Mouse (Mus musculus) macrophage (primary cell): ENCODE measurements around the gene Gbgt1. TPM values are rescaled to one million over a fixed set of nuclear protein-coding genes. Genes with fewer than 3 reads are reported as not detected.

ENCODE experiments used
- H3K27ac ChIP-seq: fragments of 350-480 bp; formaldehyde crosslinking; 2 replicates; pipeline ENCODE4 v1.9.0; 2021
- H3K36me3 ChIP-seq: fragments of 350-480 bp; formaldehyde crosslinking; 2 replicates; pipeline ENCODE4 v1.9.0; 2021; ENCODE audit errors: inconsistent target
- H3K4me3 ChIP-seq: fragments of 350-480 bp; formaldehyde crosslinking; 2 replicates; pipeline ENCODE4 v1.9.0; 2021; ENCODE audit errors: inconsistent target
- H3K79me2 ChIP-seq: fragments of 350-480 bp; formaldehyde crosslinking; 2 replicates; pipeline ENCODE4 v1.9.0; 2021; ENCODE audit errors: inconsistent target
- WGBS: methylation state at CpG from one replicate; pipeline ENCODE4 v1.1.7; 2026; ENCODE audit warnings: inconsistent platforms; ENCODE audit not compliant: missing documents; 5-methylcytosine and 5-hydroxymethylcytosine counted together
- polyA plus RNA-seq: library from polyadenylated mRNA; stranded (reverse); fragments of 250-400 nt; gene quantifications from 3 replicates; pipeline ENCODE4 v1.2.4, GENCODE M21; 2018; ENCODE audit warnings: inconsistent platforms

The Gbgt1 gene
- polyA plus RNA-seq, 1 experiment from 2014 or later: 10.7 TPM

GRCm38 (mm10) chr2:28513431-28514370, 17.0 kb downstream of the Gbgt1 start:
- H3K36me3 ChIP-seq: no peaks in the 10 kb centered on the region
- H3K27ac ChIP-seq: no peak overlapping the region
- WGBS: 4% methylated on average over 46 of the region's 47 CpGs
- no peaks in the 10 kb centered on the region for H3K79me2 ChIP-seq
- peak overlapping the region; percentile 31 for H3K4me3 ChIP-seq

- Histone ChIP-seq H3K4me3 (no peak overlapping the region), H3K79me2 (no peaks in the 10 kb centered on the region), H3K27ac (no peak overlapping the region), H3K36me3 (no peaks in the 10 kb centered on the region)
- WGBS: 24% methylated on average over 5 of the region's 5 CpGs
These were observed 17.8 kb downstream of the Gbgt1 start for GRCm38 (mm10) chr2:28514489-28514888.

DNA sequence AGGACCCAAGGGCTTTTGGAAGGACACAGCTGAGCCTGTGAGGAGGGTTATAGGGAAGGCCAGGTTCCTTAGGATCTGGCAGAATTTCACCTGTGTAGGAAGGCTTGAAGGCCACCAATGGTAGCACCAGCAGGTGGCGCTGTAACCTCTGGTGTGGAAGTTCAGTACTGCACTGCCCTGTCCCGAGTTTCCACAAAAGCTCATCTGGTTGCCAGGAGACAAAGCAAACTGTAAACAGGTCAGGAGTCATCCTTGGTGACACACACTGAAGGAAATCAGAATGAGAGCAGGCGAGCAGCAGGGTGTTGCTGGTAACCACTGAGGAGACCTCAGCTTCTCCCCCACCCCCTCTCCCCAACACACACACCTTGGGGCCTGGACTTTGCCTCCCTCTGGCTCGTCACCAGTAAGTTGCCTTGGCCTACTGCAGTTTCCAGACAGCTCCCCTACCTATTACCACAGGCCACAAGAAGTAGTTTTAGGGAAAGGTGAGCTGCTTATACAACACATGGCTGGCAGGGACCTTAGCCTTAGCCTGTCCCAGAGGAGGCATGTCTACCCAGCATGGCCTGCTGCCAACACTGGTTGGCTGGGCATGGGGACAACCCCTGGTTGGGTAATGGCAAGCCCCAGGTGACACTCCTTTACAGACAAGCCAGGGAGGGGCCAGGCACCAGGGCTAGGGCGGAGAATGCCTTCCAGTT, 20.7 kb downstream of the Gbgt1 start:
- no peaks in the 10 kb centered on the region for H3K79me2 ChIP-seq
- no peak overlapping the region for H3K4me3 ChIP-seq
- WGBS: 45% methylated on average over 5 of the region's 5 CpGs
- H3K36me3 ChIP-seq: no peaks in the 10 kb centered on the region
- no peak overlapping the region for H3K27ac ChIP-seq

GRCm38 (mm10) chr2:28518231-28518630, 21.5 kb downstream of the Gbgt1 start:
- H3K36me3 ChIP-seq: no peaks in the 10 kb centered on the region
- WGBS: 100% methylated on average over 2 of the region's 2 CpGs
- H3K27ac ChIP-seq: no peak overlapping the region
- no peak overlapping the region for H3K4me3 ChIP-seq
- H3K79me2 ChIP-seq: no peaks in the 10 kb centered on the region

- H3K4me3 ChIP-seq: no peak overlapping the region
- H3K27ac ChIP-seq: no peak overlapping the region
- WGBS: over 99% methylated on average over 5 of the region's 5 CpGs
- H3K36me3 ChIP-seq: no peaks in the 10 kb centered on the region
- no peaks in the 10 kb centered on the region for H3K79me2 ChIP-seq
These were observed 23.9 kb downstream of the Gbgt1 start for GRCm38 (mm10) chr2:28520581-28520980.

DNA sequence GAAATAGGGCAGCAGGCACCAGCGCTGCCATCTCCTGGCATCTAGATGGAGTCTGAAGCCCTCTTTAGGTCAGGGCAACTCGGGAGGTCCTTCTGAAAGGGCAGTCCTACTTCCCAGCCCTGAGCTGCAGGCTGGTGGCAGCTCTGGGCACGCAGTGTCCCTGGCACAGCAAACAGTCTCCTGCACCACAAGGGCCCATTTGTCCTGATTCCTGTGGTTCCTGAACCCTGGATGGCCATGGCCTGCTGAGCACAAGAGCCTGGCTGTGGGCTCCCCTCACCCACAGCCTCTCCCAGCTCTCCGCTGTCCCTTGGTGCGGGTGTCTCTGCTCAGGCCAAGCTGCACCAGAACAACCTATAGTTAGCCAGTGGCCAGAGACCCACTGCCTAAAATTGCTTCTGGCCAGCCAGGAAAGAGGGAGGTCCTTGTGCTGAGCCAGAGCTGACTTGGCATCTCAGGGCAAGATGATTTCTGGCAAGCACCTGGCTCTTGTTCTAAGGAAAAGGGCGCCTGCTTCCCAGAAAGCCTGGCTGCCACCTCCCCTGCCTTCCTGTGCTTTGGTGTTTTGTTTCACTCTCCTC, 25.0 kb downstream of the Gbgt1 start:
- Histone ChIP-seq H3K79me2 (no peaks in the 10 kb centered on the region), H3K27ac (no peak overlapping the region), H3K4me3 (no peak overlapping the region), H3K36me3 (no peaks in the 10 kb centered on the region)
- 94% methylated on average over 6 of the region's 6 CpGs for WGBS

DNA sequence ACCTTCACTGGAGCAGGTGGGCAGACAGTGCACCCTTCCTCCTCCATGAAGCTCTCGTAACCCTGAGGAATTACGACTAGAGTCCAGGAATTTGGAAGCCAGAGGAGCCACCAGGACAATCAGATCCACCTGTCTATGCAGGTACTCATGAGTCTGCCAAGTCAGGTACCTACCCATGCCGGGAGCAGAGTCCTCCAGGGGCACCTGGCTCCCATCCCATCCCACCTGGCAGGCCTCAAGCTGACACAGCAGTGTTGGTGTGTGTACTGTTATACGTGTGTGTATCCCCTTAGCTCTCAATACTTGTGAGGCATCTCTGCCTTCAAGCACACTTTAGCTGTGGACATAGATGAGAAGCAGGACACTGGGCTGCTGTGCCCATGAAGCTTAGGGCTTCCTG, 25.5 kb downstream of the Gbgt1 start:
- Histone ChIP-seq H3K36me3 (no peaks in the 10 kb centered on the region), H3K79me2 (no peaks in the 10 kb centered on the region), H3K27ac (no peak overlapping the region), H3K4me3 (no peak overlapping the region)
- 97% methylated on average over 4 of the region's 4 CpGs for WGBS

- Histone ChIP-seq H3K36me3 (no peaks in the 10 kb centered on the region), H3K4me3 (no peak overlapping the region), H3K79me2 (no peaks in the 10 kb centered on the region), H3K27ac (peak overlapping the region; percentile 90)
- WGBS: 38% methylated on average over 5 of the region's 5 CpGs
These were observed 27.0 kb downstream of the Gbgt1 start for GRCm38 (mm10) chr2:28523643-28524117.

DNA sequence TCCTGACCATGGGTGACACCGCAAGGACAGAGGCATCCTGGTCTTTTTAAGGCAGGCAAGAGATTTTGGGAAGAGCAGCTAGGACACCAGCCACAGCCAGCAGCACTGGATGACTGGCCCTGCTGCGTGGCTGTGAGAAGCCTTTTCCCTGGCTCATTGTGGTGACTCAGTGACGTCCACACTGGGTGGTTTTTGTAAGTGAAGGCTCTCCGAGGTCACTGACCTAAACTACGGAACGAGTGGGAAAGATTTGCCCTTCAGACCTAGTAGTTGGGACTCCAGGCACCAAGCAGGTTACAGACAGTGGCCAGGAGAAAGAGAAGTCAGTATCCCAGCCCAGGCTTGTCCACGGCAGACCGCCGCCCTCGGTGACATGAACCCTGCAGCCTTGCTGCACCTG, 27.7 kb downstream of the Gbgt1 start:
- Histone ChIP-seq H3K4me3 (no peak overlapping the region), H3K36me3 (no peaks in the 10 kb centered on the region), H3K79me2 (no peaks in the 10 kb centered on the region), H3K27ac (peak overlapping the region; percentile 90)
- 62% methylated on average over 10 of the region's 10 CpGs for WGBS

GRCm38 (mm10) chr2:28525219-28525942, 28.7 kb downstream of the Gbgt1 start:
- H3K36me3 ChIP-seq: no peaks in the 10 kb centered on the region
- H3K4me3 ChIP-seq: no peak overlapping the region
- H3K27ac ChIP-seq: peak overlapping the region; percentile 90
- 28% methylated on average over 11 of the region's 11 CpGs for WGBS
- H3K79me2 ChIP-seq: no peaks in the 10 kb centered on the region

DNA sequence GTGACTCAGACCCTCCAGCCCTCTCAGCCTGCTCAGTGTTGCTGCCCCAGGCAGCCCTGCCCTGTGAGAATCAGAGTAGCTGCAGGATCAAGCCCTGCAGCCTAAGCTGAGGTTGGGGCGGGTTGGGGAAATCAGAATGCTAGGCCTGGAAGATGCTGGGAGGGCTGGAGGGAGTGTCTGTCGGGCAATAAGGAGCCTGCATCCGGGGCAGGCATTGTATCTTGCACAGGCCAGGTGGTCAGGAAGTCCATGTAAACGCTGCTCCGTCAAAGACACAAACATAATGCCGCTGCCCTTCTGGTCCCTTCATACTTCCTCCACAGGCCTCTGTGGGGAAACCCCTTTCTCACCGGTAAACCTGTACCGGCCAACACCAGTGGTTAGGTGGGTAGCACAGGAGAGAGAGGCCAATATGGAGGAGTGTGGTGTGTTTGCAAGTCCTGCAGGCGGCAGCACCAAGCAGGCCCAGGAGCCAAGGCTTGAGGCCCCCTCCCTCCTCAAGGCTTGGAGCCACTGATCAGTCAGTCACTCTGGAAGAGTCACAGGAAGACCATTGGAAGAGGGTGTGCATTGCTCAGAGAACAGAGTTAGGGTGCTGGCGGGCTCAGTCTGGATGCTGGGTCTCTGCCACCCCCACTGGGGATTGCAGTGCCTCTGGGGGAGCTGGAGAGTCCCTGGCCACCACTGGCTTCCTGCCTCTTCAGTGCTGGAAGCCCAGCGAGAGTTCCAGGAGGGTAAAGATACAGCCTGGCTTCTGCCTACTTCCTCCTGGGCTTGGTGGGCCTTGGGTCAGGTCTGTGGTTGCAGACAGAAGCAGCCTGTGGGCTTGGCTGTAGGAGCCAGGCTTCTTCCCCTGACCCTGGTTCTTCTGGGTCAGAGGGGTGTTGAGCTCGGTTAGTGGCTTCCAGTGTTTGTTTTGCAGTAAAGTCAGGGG, 29.5 kb downstream of the Gbgt1 start:
- WGBS: 14% methylated on average over 12 of the region's 12 CpGs
- H3K27ac ChIP-seq: peak overlapping the region; percentile 90
- H3K79me2 ChIP-seq: no peaks in the 10 kb centered on the region
- no peak overlapping the region for H3K4me3 ChIP-seq
- H3K36me3 ChIP-seq: no peaks in the 10 kb centered on the region

GRCm38 (mm10) chr2:28527436-28528353, 31.0 kb downstream of the Gbgt1 start:
- Histone ChIP-seq H3K27ac (no peak overlapping the region), H3K4me3 (no peak overlapping the region), H3K36me3 (no peaks in the 10 kb centered on the region), H3K79me2 (no peaks in the 10 kb centered on the region)
- WGBS: 96% methylated on average over 20 of the region's 20 CpGs

- no peak overlapping the region for H3K27ac ChIP-seq
- H3K36me3 ChIP-seq: no peaks in the 10 kb centered on the region
- no peak overlapping the region for H3K4me3 ChIP-seq
- 97% methylated on average over 7 of the region's 7 CpGs for WGBS
- H3K79me2 ChIP-seq: no peaks in the 10 kb centered on the region
These were observed 31.7 kb downstream of the Gbgt1 start for GRCm38 (mm10) chr2:28528354-28528730.
